Mouse (Mus musculus) granulocyte monocyte progenitor cell, adult 5-6 weeks (primary cell): ENCODE results near the gene Ssh3. TPM values are rescaled to one million over a fixed set of nuclear protein-coding genes. Genes with fewer than 3 reads are reported as not detected.
A peak's percentile ranks its signal among the peaks of the same experiment; 100 is the strongest.

ENCODE experiments used
- ATAC-seq: replicated peaks from 2 replicates; pipeline ENCODE4 v1.8.0; 2016; ENCODE audit warnings: mild to moderate bottlenecking, moderate TSS enrichment, inconsistent platforms; ENCODE audit not compliant: poor library complexity, severe bottlenecking
- total RNA-seq, 2 experiments: library from RNA; stranded (forward) in 1 of 2; stranded (reverse) in 1 of 2; fragments of 200-712, 200-1000 nt in 1 of 2; fragments of >200 nt in 1 of 2; fragmentation: Nextera tagmentation in 1 of 2; gene quantifications; 2 replicates each; pipeline ENCODE4 v1.2.3; 2014 to 2017

Gene Ssh3
- total RNA-seq, 2 experiments from 2014 or later = 17.7 to 22.0 TPM

DNA sequence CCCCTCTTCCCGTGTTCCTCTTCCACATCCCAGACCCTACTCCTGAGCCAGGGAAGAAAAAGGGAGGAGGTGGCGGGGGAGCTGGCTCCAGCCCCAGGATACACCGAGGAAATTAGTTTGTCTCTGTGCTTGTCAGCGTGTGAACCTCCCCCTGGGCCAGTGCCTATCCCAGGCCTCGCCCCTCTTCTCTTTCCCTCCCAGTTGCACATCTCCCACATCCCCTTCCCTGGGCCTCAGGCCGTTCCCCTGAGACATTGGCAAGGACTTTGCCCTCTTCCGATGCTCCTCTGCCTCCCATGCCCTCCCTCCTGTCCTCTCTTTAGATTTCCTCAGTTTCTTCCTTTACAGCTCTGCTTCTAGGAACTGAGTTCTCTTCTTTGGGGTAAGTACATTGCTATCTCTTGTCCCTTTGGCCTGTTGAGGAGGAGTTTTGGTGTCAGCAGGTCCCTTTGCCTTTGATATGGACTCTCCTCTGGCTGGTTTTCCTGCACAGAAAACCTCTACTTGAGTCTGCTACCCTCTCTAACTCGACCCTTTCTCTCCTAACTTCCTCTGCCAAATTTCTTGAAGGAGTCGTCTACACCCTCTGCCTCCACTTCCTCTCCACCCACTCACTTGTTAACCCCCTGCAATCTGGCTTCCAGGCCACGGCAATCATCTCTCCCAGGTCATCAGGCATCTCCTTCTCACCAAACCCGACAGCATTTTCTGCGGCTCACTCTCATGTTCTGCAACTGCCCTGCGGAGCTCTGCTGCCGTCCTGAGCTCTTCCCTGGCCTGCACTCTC lies 47.8 kb downstream of the Ssh3 start:
- 0 out of 2 replicates have a peak, but pooled peaks have one; percentile 23 for ATAC-seq

DNA sequence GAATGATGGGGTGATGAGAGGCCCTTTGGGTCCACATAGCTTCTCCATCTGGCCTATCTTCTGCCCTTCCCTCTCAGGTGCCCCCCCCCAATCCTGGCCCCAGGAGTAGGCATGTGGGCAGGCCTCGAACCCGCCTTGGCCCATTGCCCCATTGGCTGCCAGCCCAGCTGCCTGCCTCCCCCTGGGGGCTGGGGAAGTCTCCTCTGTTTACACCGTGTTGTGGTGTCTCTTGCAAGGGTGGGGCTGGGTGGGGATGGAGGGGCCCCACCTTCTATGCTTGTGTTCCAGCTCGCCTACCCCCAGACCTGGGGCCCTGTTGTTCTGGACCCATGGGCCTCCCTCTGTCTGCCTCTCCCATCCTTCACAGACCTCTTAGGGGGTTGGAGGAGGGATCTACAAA lies 48.6 kb downstream of the Ssh3 start:
- ATAC-seq = no peak

DNA sequence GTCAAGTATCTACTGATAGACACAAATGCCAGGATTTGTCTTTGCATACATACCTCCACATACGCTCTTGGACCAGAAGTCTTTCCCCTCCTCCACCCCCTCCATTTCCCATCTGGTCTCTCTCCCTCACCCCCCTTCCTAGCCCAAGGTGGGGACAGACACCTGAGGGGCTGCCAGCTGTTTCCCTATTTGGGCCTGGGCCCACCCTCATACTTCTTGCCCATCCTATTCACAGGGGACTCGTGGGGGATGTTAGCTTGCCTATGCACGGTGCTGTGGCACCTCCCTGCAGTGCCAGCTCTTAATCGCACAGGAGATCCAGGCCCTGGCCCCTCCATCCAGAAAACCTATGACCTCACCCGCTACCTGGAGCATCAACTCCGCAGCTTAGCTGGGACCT lies 49.0 kb downstream of the Ssh3 start:
- ATAC-seq = no peak

DNA sequence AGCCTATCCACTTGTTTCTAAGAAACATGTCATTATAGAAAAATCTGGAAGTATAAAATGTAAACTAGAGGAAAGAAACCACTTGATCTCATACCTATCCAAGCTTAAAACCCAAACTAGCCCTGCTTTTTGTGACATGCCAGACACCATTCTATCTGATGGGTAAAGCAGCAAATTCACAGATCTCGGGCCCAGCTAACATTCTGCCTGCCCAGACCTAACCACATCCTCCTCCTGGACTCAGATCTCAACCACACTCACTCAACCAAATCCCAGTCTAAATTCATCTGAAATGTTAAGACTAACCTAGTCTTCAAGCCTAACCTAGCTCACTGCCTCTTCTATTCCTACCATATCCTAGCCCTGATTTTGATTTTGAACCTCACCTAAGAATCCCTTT lies 50.2 kb downstream of the Ssh3 start:
- no peak for ATAC-seq

DNA sequence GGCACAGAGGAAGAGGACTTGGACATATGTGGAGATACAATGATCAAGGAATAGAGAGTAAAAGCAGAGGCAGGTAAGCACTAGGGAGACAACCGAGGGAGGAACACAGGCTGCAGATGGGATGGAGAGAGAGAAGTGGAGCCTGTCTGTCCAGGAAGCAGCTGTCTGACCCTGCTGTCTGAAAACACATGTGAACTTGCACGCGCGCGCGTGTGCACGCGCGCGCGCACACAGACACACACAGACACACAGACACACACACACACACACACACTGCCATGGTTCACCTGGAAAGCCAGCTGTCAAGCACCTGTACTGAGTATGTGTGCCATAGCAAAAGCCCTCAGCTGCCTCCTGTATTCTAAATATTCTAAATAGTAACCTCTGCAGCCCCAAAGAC lies 50.7 kb downstream of the Ssh3 start:
- ATAC-seq = no peak

DNA sequence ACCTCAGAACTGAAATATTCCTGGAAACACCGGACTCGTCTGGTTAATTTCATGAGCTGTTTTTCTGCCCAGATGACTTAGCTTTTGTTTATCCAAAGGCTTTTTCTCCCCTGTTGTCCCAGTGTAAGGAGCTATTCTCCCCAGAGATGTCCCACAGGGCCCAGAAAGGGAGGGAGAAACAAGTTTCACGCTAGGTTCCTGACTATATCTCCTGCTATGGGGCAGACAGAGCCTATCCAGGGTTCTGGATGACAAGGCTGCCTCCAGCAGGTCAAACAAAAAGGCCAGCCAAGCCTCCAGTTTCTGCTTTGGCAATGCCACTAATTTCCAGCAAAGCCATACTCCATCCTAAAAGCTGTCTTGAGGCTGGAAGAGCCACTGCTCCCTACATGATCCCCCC lies 51.1 kb downstream of the Ssh3 start:
- ATAC-seq = no peak

DNA sequence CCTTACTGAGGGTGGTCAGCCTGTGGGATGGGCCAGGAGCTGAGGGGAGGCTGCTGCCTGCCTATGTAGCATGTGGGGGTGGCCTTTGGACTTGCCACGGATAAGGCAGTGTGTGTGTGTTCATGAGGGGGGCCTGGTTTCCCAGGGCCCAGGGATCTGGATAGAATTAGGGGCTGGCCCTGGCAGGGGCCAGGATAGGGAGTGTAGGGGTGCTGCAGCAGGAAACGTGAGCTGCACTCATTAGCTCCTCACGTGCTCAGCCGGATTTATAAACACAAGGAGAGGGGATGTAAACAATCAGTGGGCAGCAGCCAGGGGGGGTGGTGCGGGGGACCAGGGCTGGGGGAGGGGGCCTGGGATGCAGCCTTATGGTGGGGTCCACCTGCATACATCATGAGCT lies 51.8 kb downstream of the Ssh3 start:
- ATAC-seq = no peak

DNA sequence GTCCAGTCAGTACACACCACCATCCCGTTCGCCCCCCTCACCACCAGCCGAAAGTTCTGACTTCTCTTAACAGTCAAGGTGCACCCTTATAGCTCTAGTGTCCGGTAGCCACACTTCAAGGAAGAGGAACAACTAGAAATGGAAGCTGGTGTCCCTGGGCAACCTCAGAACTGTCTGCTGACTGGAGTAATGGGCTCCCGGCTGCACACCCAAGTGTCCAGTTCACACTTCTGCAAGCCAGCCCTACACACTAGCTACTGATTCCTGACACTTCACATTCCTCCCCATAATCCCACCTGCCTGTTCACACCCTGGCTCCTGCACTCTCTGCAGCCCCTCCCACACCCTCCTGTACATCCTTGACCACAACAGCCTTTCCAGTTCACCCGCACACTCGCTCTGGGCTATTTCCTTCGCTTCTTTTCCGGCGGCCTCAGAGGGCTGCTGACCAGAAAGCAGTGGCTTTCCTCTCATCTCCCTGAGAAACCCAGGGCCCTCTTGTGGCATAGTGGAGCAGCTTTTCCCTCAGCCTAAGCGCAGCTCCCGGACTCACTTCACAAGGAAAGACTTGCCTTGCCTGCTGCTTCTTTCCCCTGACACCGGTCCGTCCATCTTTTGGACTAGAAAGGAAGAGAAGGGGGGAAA lies 52.8 kb downstream of the Ssh3 start:
- peak; percentile 16; the same call in 1 of the 2 replicates for ATAC-seq

DNA sequence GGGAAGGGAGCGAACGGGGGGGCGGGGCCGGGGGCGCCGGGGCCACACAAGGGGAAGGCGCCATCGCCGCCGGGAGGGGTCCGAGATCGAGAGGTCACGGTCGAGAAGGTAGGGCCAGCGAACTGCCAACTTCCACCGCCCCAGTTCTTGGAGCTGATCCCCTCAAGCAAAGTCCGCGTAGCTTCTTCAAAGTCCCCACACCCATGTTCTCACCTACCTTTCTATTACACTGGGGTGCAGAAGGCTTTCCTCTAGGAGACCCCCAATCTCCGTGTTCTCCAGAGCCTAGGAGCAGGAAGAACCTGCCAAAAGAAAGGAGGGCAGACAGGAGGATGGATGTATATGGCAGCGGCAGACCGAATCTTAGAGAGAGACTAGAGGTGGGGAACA lies 53.5 kb downstream of the Ssh3 start:
- ATAC-seq = no peak

DNA sequence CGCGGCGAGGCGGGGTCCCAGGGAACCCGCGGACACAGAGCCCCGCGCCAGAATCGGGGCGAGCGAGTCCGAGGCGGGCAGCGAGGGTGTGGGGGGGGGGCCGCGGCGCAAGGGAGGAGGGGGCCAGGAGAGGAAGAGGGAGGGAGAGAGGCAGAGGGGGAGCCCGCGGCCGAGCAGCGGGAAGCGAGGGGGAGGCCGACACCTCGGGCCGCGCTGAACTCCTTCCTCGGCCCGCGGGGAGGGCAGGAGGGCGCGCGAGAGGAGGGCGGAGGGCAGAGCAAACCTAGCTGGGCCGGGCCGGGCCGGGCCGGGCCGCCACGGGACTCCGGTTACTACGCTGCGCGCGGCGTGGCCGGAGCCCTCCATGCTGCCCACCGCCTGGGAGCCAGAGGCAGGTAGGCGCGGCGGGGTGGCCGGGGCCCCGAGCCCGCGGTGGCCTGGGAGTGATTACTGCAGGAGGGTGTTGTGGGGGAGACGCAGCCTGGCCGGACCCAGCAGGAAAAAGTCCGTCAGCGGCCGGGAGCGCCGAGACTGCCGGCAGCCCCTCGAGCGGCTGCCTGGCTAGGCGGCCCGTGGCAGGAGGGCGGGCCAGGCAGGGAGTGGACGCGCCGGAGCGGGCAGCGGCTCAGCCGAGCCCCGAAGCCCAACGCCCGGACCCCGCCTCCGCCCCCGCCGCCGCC lies 54.1 kb downstream of the Ssh3 start:
- 0 out of 2 replicates have a peak, but pooled peaks have one; percentile 9 for ATAC-seq

DNA sequence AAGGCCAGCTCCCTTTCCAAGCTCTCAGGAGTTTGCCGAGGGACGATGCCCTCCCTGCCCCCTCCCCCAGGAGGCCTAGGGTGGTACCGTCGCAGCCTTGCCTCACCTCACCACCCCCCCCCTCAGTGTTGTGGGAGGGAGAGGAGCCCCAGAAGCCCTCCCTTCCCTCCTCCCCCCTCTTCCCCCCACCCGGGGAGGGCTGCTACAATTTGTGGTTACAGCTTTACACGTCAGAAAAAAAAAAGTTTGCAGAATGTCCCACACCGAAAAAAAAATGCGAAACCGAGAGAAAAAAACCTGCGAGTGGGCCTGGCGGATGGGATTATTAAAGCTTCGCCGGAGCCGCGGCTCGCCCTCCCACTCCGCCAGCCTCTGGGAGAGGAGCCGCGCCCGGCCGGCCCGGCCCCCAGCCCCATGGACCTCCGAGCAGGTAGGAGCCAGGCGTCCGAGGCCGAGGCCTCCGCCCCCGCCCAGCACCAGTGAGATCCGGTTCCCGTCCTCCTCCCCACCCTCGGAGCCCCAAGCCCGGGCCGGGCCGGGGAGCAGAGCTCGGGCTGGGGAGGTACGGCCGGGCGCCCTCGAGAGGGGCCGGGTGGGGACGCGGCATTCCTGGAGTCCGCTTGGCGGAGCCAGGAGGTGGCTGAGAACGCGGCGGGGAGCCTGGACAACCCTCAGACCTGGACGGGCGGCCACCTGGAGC lies 54.8 kb downstream of the Ssh3 start, which contains the start of the genes Clcf1 and AC109138.7:
Gene Clcf1, plus strand, starts transcription at position 168 of the 700 bp plus-strand sequence.
Gene AC109138.7, plus strand, starts transcription at position 287 of the 700 bp plus-strand sequence.
- ATAC-seq = peak; percentile 21; the same call in 1 of the 2 replicates

DNA sequence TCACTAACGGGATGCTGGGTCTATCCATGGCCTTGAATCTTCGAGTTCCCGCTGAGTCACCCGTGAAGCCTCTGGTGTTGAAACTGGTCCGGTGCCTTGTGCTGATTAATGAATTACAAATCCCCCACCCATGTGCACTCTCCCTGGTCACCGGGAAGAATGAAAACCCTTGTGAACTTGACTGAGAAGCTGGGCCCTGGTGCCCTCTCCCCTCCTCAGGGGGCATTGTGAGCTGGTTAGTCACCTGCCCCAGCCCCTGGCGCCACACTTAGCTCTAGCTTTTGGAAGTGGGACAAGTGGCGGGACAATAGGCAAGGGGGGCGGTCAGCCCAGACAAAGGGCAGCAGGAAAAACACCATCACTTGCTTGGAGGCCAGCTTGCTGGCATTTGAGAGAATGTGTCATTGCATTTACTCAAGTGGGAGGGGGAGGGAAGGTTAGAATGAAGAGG lies 55.4 kb downstream of the Ssh3 start:
- ATAC-seq = peak; percentile 65

DNA sequence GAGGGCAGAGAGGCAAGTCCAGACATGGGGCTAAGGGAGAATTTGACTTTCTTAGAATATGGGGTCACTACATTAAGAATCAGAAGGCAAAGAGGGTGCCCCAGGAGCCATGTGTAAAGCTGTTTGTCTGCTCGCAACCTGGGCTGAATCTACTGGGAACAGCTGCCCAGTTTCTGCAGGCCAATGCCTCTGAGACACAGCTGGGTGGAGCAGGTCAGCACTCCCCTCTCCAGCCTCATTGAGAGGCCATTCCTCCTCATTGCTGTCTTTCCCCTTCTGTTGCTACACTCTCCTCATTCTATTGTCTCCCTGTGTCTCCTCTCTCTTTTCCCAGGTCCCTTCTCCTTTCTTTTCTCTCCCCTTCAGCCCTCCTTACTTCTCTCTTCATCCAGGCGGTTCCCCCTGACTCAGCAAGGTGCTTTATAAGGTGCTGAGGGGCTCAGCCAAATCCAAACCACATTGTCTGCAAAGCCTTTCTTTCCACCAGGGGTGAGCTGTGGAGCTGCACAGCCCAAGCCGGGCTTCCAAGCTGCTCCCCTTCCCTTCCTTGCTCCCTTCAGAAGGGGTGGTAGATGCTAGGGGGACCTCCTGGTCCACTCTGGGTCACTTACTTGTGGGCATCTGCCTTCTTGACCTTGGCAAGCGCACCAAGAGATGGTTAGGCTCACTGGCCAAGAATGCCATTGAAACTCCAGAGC lies 56.9 kb downstream of the Ssh3 start:
- no peak for ATAC-seq

Other genes with a start within 250 kb of the Ssh3 start
- 235 and 335 TPM in 2 replicates for gene Gstp1, start 231.2 kb downstream of the Ssh3 start, total RNA-seq (2014; fragmentation: Nextera tagmentation)
- gene Gstp1, start 231.2 kb downstream of the Ssh3 start, total RNA-seq (2017) = 84.1 and 120 TPM in 2 replicates
- gene Gstp2, start 223.2 kb downstream of the Ssh3 start, total RNA-seq (2014; fragmentation: Nextera tagmentation) = not detected in 2 replicates
- 4.3 TPM in 1 of 2 replicates, not detected in the other for gene Gstp2, start 223.2 kb downstream of the Ssh3 start, total RNA-seq (2017)
- not detected in 2 replicates for gene Gstp3, start 209.6 kb downstream of the Ssh3 start, total RNA-seq (2014; fragmentation: Nextera tagmentation)
- 0.65 TPM in 1 of 2 replicates, not detected in the other for gene Gstp3, start 209.6 kb downstream of the Ssh3 start, total RNA-seq (2017)
- gene Cabp2, start 187.6 kb downstream of the Ssh3 start, total RNA-seq (2014; fragmentation: Nextera tagmentation) = not detected in 2 replicates
- not detected in 2 replicates for gene Cabp2, start 187.6 kb downstream of the Ssh3 start, total RNA-seq (2017)
- gene Cdk2ap2, start 172.0 kb downstream of the Ssh3 start, total RNA-seq (2014; fragmentation: Nextera tagmentation) = 119 and 155 TPM in 2 replicates
- gene Cdk2ap2, start 172.0 kb downstream of the Ssh3 start, total RNA-seq (2017) = 33.7 and 36.5 TPM in 2 replicates
- gene Pitpnm1, start 169.2 kb downstream of the Ssh3 start, total RNA-seq (2014; fragmentation: Nextera tagmentation) = 11.3 and 16.8 TPM in 2 replicates
- 4.5 and 24.3 TPM in 2 replicates for gene Pitpnm1, start 169.2 kb downstream of the Ssh3 start, total RNA-seq (2017)
- 19.6 and 60.2 TPM in 2 replicates for gene Aip, start 143.3 kb downstream of the Ssh3 start, total RNA-seq (2014; fragmentation: Nextera tagmentation)
- 31.3 and 38.6 TPM in 2 replicates for gene Aip, start 143.3 kb downstream of the Ssh3 start, total RNA-seq (2017)
- gene Gpr152, start 129.4 kb downstream of the Ssh3 start, total RNA-seq (2014; fragmentation: Nextera tagmentation) = not detected in 2 replicates
- gene Gpr152, start 129.4 kb downstream of the Ssh3 start, total RNA-seq (2017) = not detected in 2 replicates
- gene Cabp4, start 125.1 kb downstream of the Ssh3 start, total RNA-seq (2014; fragmentation: Nextera tagmentation) = not detected in 2 replicates
- not detected in 2 replicates for gene Cabp4, start 125.1 kb downstream of the Ssh3 start, total RNA-seq (2017)
- 143 and 234 TPM in 2 replicates for gene Coro1b, start 120.6 kb downstream of the Ssh3 start, total RNA-seq (2014; fragmentation: Nextera tagmentation)
- gene Coro1b, start 120.6 kb downstream of the Ssh3 start, total RNA-seq (2017) = 71.3 and 73.2 TPM in 2 replicates
- gene Ptprcap, start 115.6 kb downstream of the Ssh3 start, total RNA-seq (2014; fragmentation: Nextera tagmentation) = 40.8 and 53.6 TPM in 2 replicates
- gene Ptprcap, start 115.6 kb downstream of the Ssh3 start, total RNA-seq (2017) = 64.9 and 84.1 TPM in 2 replicates
- gene Rps6kb2, start 105.8 kb downstream of the Ssh3 start, total RNA-seq (2014; fragmentation: Nextera tagmentation) = 42.5 and 45.6 TPM in 2 replicates
- 21.0 and 31.6 TPM in 2 replicates for gene Rps6kb2, start 105.8 kb downstream of the Ssh3 start, total RNA-seq (2017)
- gene Carns1, start 93.7 kb downstream of the Ssh3 start, total RNA-seq (2014; fragmentation: Nextera tagmentation) = 0.58 and 5.7 TPM in 2 replicates
- 1.1 and 2.9 TPM in 2 replicates for gene Carns1, start 93.7 kb downstream of the Ssh3 start, total RNA-seq (2017)
- 41.1 and 50.1 TPM in 2 replicates for gene Tbc1d10c, start 77.9 kb downstream of the Ssh3 start, total RNA-seq (2014; fragmentation: Nextera tagmentation)
- gene Tbc1d10c, start 77.9 kb downstream of the Ssh3 start, total RNA-seq (2017) = 11.3 and 18.4 TPM in 2 replicates
- gene Ppp1ca, start 77.1 kb downstream of the Ssh3 start, total RNA-seq (2014; fragmentation: Nextera tagmentation) = 406 and 527 TPM in 2 replicates
- 494 and 518 TPM in 2 replicates for gene Ppp1ca, start 77.1 kb downstream of the Ssh3 start, total RNA-seq (2017)
- gene Rad9a, start 67.5 kb downstream of the Ssh3 start, total RNA-seq (2014; fragmentation: Nextera tagmentation) = 27.8 and 41.3 TPM in 2 replicates
- gene Rad9a, start 67.5 kb downstream of the Ssh3 start, total RNA-seq (2017) = 16.0 and 16.3 TPM in 2 replicates
- gene Clcf1, start 54.9 kb downstream of the Ssh3 start, total RNA-seq (2014; fragmentation: Nextera tagmentation) = 6.8 and 7.4 TPM in 2 replicates
- 0.67 and 1.8 TPM in 2 replicates for gene Clcf1, start 54.9 kb downstream of the Ssh3 start, total RNA-seq (2017)
- not detected in 2 replicates for gene AC109138.7, start 54.8 kb downstream of the Ssh3 start, total RNA-seq (2014; fragmentation: Nextera tagmentation)
- not detected in 2 replicates for gene AC109138.7, start 54.8 kb downstream of the Ssh3 start, total RNA-seq (2017)
- gene Pold4, start 37.3 kb downstream of the Ssh3 start, total RNA-seq (2014; fragmentation: Nextera tagmentation) = 68.6 and 117 TPM in 2 replicates
- 69.5 and 92.0 TPM in 2 replicates for gene Pold4, start 37.3 kb downstream of the Ssh3 start, total RNA-seq (2017)
- 6.8 and 7.2 TPM in 2 replicates for gene Ankrd13d, start 14.0 kb upstream of the Ssh3 start, total RNA-seq (2014; fragmentation: Nextera tagmentation)
- 1.6 and 3.9 TPM in 2 replicates for gene Ankrd13d, start 14.0 kb upstream of the Ssh3 start, total RNA-seq (2017)
- 179 and 198 TPM in 2 replicates for gene Grk2, start 37.0 kb upstream of the Ssh3 start, total RNA-seq (2014; fragmentation: Nextera tagmentation)
- gene Grk2, start 37.0 kb upstream of the Ssh3 start, total RNA-seq (2017) = 133 and 181 TPM in 2 replicates
- gene Kdm2a, start 129.1 kb upstream of the Ssh3 start, total RNA-seq (2014; fragmentation: Nextera tagmentation) = 62.9 and 96.0 TPM in 2 replicates
- 46.5 and 61.7 TPM in 2 replicates for gene Kdm2a, start 129.1 kb upstream of the Ssh3 start, total RNA-seq (2017)
- gene Rhod, start 170.3 kb upstream of the Ssh3 start, total RNA-seq (2014; fragmentation: Nextera tagmentation) = 0.28 TPM in 1 of 2 replicates, not detected in the other
- gene Rhod, start 170.3 kb upstream of the Ssh3 start, total RNA-seq (2017) = not detected in 2 replicates
- gene Syt12, start 208.3 kb upstream of the Ssh3 start, total RNA-seq (2014; fragmentation: Nextera tagmentation) = not detected in 2 replicates
- not detected in 2 replicates for gene Syt12, start 208.3 kb upstream of the Ssh3 start, total RNA-seq (2017)
- not detected in 2 replicates for gene 2010003K11Rik, start 229.4 kb upstream of the Ssh3 start, total RNA-seq (2014; fragmentation: Nextera tagmentation)
- gene 2010003K11Rik, start 229.4 kb upstream of the Ssh3 start, total RNA-seq (2017) = not detected in 2 replicates
- gene Pcx, start 241.3 kb upstream of the Ssh3 start, total RNA-seq (2014; fragmentation: Nextera tagmentation) = 0.95 and 4.0 TPM in 2 replicates
- gene Pcx, start 241.3 kb upstream of the Ssh3 start, total RNA-seq (2017) = 0.82 and 6.1 TPM in 2 replicates